Mouse (Mus musculus): ENCODE data around the gene Rimbp2.

- TF ChIP-seq CTCF (IDR thresholded peaks at IDR 0.05; ENCODE audit: borderline replicate concordance, extremely low read depth, insufficient read depth, insufficient read length) = no peak
- no peak for TF ChIP-seq POLR2A (IDR thresholded peaks at IDR 0.05; ENCODE audit: borderline replicate concordance, extremely low read depth, insufficient read depth, insufficient read length, poor library complexity, severe bottlenecking)
These were observed 28.2 kb downstream of the Rimbp2 start for GRCm38 (mm10) chr5:128925073-128925472.
